Mouse (Mus musculus): ENCODE results near the gene Kcnk6.

DNA sequence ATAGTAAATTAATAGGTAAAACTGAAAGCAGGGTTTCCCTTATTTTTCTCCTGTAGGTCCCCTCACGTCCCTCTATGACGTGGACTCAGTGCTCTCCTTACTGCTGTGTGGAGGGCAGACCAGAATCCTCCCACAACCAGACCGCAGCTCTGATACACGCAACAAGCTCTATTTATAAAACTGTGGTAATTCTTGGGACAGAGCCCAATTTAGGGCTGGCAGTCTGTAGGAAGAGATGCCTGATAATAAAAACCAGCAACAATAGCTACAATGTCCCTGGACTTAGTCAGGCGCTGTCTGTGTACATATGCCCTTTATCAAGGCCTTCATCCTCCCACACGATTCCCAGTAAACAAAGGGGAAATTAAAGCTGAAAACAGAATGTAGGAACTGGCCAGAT lies 1.4 kb upstream of the Kcnk6 start:
- TF ChIP-seq MYOD1 (IDR thresholded peaks at IDR 0.05; ENCODE audit: control insufficient read depth, insufficient read length, low read depth): no peak
- TF ChIP-seq CTCF (IDR thresholded peaks at IDR 0.05; ENCODE audit: control insufficient read depth, insufficient read depth, insufficient read length): no peak
- TF ChIP-seq CEBPB (IDR thresholded peaks at IDR 0.05; ENCODE audit: low read depth): no peak
